Mouse (Mus musculus): ENCODE measurements around the gene Rbm19.

GRCm38 (mm10) chr5:120136236-120136675 is 20.0 kb downstream of the Rbm19 start:
- TF ChIP-seq POLR2A (IDR thresholded peaks at IDR 0.05; ENCODE audit: extremely low read depth, insufficient read depth, low read length) (no peak), CTCF (IDR thresholded peaks at IDR 0.05; ENCODE audit: low read depth, low read length) (no peak)
